Mouse (Mus musculus) kidney, embryonic 14.5 days (tissue): ENCODE results near the gene Efcab10. TPM values are rescaled to one million over a fixed set of nuclear protein-coding genes. Genes with fewer than 3 reads are reported as not detected.

Experiments used
- ATAC-seq: fragments of 200-750 bp; cut with Nextera tagmentation; 2 replicates; pipeline ENCODE4 v1.8.0; 2017; ENCODE audit warnings: moderate number of reproducible peaks, mild to moderate bottlenecking, moderate TSS enrichment, moderate library complexity; ENCODE audit not compliant: low FRiP score, low TSS enrichment
- H3K27ac ChIP-seq: fragments of 300-500 bp; sonication (generic); 2 replicates; pipeline ENCODE4 v1.5.1; 2014; ENCODE audit warnings: low read depth, mild to moderate bottlenecking, low read length, moderate library complexity, mixed read lengths
- H3K27me3 ChIP-seq: fragments of 300-500 bp; sonication (generic); 2 replicates; pipeline ENCODE4 v1.6.1; 2014; ENCODE audit warnings: mild to moderate bottlenecking, low read length; ENCODE audit not compliant: control insufficient read depth, insufficient read depth
- H3K36me3 ChIP-seq: fragments of 300-500 bp; sonication (generic); 2 replicates; pipeline ENCODE4 v1.6.1; 2014; ENCODE audit warnings: low read length, mixed read lengths; ENCODE audit not compliant: control insufficient read depth, insufficient read depth
- H3K4me1 ChIP-seq: fragments of 300-500 bp; sonication (generic); 2 replicates; pipeline ENCODE4 v1.6.1; 2014; ENCODE audit warnings: low read length, mixed read lengths; ENCODE audit not compliant: control insufficient read depth, insufficient read depth
- H3K4me2 ChIP-seq: fragments of 300-500 bp; sonication (generic); replicated peaks from 2 replicates; pipeline ENCODE4 v1.6.1; 2014; ENCODE audit warnings: low read depth, mild to moderate bottlenecking, low read length
- H3K4me3 ChIP-seq: fragments of 300-500 bp; sonication (generic); 2 replicates; pipeline ENCODE4 v1.5.1; 2014; ENCODE audit warnings: mild to moderate bottlenecking, low read length
- H3K9ac ChIP-seq: fragments of 300-500 bp; sonication (generic); 2 replicates; pipeline ENCODE4 v1.6.1; 2014; ENCODE audit warnings: low read depth, mild to moderate bottlenecking, low read length, moderate library complexity
- H3K9me3 ChIP-seq: fragments of 300-500 bp; sonication (generic); 2 replicates; pipeline ENCODE4 v1.6.1; 2016; ENCODE audit warnings: low read length; ENCODE audit not compliant: control insufficient read depth
- WGBS: fragments of 180-500 bp; shearing (Covaris S2); extraction: QIAGEN DNeasy Blood & Tissue Kit; methylation state at CpG from one replicate; pipeline ENCODE4 v1.1.7; 2014; 5-methylcytosine and 5-hydroxymethylcytosine counted together
- polyA plus RNA-seq: library from polyadenylated mRNA; unstranded; fragments of >200 nt; fragmentation: Nextera tagmentation; extraction: Ambion mirVana; gene quantifications from 2 replicates; pipeline ENCODE4 v1.2.1, GENCODE M21; 2014

Efcab10 gene
- 0.93 TPM in 1 of 2 replicates, not detected in the other for polyA plus RNA-seq

- WGBS: 8% methylated on average over 24 of the region's 24 CpGs
- peak within 1 kb of the TSS; percentile 42; the same call in 1 of the 2 replicates for H3K9ac ChIP-seq
- no peaks in the 10 kb centered on the region for H3K9me3 ChIP-seq
- peak within 1 kb of the TSS; percentile 60 for H3K4me2 ChIP-seq
- no peak within 1 kb of the TSS for H3K27ac ChIP-seq
- H3K27me3 ChIP-seq: no peaks in the 10 kb centered on the region
- 0 out of 2 replicates have a peak, but pooled peaks cover 3% of the 10 kb centered on the region for H3K4me1 ChIP-seq
- ATAC-seq: peak; percentile 71; the same call in 1 of the 2 replicates
- H3K36me3 ChIP-seq: no peaks in the 10 kb centered on the region
- H3K4me3 ChIP-seq: peak within 1 kb of the TSS; percentile 32
These were observed at the start of gene Efcab10 for GRCm38 (mm10) chr12:33394804-33395623. Efcab10 (plus strand) TSS chr12:33394854.

- peaks cover 15% of the 10 kb centered on the region for H3K4me1 ChIP-seq
- H3K27me3 ChIP-seq: no peaks in the 10 kb centered on the region
- H3K36me3 ChIP-seq: no peaks in the 10 kb centered on the region
- no peak overlapping the region for H3K27ac ChIP-seq
- 4% methylated on average over 25 of the region's 25 CpGs for WGBS
- H3K4me3 ChIP-seq: peak overlapping the region; percentile 9; the same call in 1 of the 2 replicates
- H3K9me3 ChIP-seq: no peaks in the 10 kb centered on the region
- H3K4me2 ChIP-seq: peak overlapping the region; percentile 48
- peak; percentile 30 for ATAC-seq
- H3K9ac ChIP-seq: peak overlapping the region; percentile 40; the same call in 1 of the 2 replicates
These were observed 49.5 kb upstream of the Efcab10 start for GRCm38 (mm10) chr12:33344970-33345772.

DNA sequence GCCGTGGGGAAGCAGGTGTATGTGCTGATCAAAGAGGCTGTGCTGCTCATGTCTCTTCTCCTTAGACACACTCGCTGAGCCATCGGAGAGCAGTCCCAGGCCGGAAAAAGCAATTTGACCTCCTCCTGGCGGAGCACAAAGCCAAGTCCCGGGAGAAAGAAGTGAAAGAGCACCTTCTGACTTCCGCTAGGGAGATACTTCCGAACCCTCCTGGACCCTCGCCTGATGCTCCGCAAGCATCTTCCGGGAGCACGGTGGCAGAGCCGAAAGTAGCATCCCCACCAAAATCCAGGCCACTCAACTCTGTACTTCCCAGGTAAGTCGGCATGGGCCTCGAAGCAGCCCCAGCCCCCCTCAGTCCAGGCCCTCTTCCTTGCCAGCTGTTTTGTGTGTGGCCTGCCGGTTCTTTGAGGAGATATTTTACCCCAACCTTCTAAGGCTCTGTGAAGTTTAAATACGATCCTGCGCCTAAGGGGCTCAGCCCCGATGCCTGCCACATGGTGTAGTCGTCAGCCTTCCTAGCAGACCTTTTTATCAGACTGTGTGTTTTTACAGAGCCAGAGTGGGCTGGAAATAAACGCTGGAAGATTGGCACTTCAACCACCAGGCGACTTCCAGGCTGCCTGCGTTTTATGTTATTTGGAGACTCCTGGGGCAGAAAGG is 48.8 kb upstream of the Efcab10 start:
- Histone ChIP-seq H3K36me3 (no peaks in the 10 kb centered on the region; the same call in 1 of the 2 replicates), H3K9ac (peak overlapping the region; percentile 40; the same call in 1 of the 2 replicates), H3K4me1 (peaks cover 15% of the 10 kb centered on the region), H3K4me3 (peak overlapping the region; percentile 9; the same call in 1 of the 2 replicates), H3K9me3 (no peaks in the 10 kb centered on the region), H3K27ac (no peak overlapping the region), H3K4me2 (peak overlapping the region; percentile 48), H3K27me3 (no peaks in the 10 kb centered on the region)
- WGBS: 20% methylated on average over 21 of the region's 23 CpGs
- 0 out of 2 replicates have a peak, but pooled peaks have one; percentile 26 for ATAC-seq

GRCm38 (mm10) chr12:33352671-33353070 is 42.0 kb upstream of the Efcab10 start:
- ATAC-seq: no peak
- H3K9ac ChIP-seq: no peak overlapping the region
- no peaks in the 10 kb centered on the region for H3K4me1 ChIP-seq
- WGBS: 62% methylated on average over 4 of the region's 4 CpGs
- H3K27me3 ChIP-seq: no peaks in the 10 kb centered on the region
- no peak overlapping the region for H3K4me3 ChIP-seq
- no peak overlapping the region for H3K4me2 ChIP-seq
- no peak overlapping the region for H3K27ac ChIP-seq
- H3K36me3 ChIP-seq: no peaks in the 10 kb centered on the region; the same call in 1 of the 2 replicates
- H3K9me3 ChIP-seq: no peaks in the 10 kb centered on the region

GRCm38 (mm10) chr12:33358345-33358744 is 36.3 kb upstream of the Efcab10 start:
- Histone ChIP-seq H3K36me3 (peaks cover 7% of the 10 kb centered on the region; the same call in 1 of the 2 replicates), H3K4me1 (no peaks in the 10 kb centered on the region), H3K9ac (no peak overlapping the region), H3K4me2 (no peak overlapping the region), H3K27me3 (no peaks in the 10 kb centered on the region), H3K9me3 (no peaks in the 10 kb centered on the region), H3K27ac (no peak overlapping the region), H3K4me3 (no peak overlapping the region)
- ATAC-seq: no peak
- WGBS: 74% methylated on average over 10 of the region's 10 CpGs

- no peak overlapping the region for H3K4me3 ChIP-seq
- H3K27ac ChIP-seq: no peak overlapping the region
- WGBS: 90% methylated on average over 7 of the region's 7 CpGs
- H3K27me3 ChIP-seq: no peaks in the 10 kb centered on the region
- H3K9me3 ChIP-seq: no peaks in the 10 kb centered on the region
- no peak for ATAC-seq
- H3K4me1 ChIP-seq: no peaks in the 10 kb centered on the region
- H3K4me2 ChIP-seq: no peak overlapping the region
- H3K9ac ChIP-seq: no peak overlapping the region
- peaks cover 7% of the 10 kb centered on the region; the same call in 1 of the 2 replicates for H3K36me3 ChIP-seq
These were observed 35.4 kb upstream of the Efcab10 start for GRCm38 (mm10) chr12:33359209-33359608.

DNA sequence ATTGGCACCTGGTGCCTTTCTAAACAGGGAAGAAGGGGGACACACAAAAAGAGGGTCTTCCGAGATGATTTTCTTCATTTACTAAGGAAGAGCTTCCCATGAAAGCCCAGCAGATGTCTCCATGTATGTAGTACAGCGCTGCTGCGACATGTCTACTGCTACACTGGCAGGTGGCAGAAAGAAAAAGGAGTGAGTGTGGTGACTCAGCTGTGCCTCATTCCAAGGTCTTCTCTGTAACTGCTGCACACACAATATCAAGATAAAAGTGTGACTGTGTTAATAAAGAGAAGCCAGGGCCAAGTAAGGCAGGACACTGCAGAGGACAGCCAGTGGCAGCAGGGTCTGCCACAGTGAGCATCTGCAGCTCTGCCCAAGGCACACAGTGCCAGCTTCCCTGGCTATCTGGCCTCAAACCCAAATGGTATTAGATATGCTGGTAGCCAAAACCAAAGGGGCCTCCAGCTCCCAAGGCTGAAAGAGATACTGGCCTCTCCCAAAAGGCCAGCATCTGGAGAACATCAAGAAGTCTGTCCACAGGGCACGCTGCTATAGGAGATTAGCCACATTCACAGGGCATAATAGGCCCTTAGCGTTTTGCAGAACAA is 34.7 kb upstream of the Efcab10 start:
- Histone ChIP-seq H3K36me3 (peaks cover 7% of the 10 kb centered on the region; the same call in 1 of the 2 replicates), H3K4me3 (no peak overlapping the region), H3K9me3 (no peaks in the 10 kb centered on the region), H3K4me2 (no peak overlapping the region), H3K27me3 (no peaks in the 10 kb centered on the region), H3K9ac (no peak overlapping the region), H3K27ac (no peak overlapping the region), H3K4me1 (no peaks in the 10 kb centered on the region)
- 91% methylated on average over 5 of the region's 5 CpGs for WGBS
- no peak for ATAC-seq

DNA sequence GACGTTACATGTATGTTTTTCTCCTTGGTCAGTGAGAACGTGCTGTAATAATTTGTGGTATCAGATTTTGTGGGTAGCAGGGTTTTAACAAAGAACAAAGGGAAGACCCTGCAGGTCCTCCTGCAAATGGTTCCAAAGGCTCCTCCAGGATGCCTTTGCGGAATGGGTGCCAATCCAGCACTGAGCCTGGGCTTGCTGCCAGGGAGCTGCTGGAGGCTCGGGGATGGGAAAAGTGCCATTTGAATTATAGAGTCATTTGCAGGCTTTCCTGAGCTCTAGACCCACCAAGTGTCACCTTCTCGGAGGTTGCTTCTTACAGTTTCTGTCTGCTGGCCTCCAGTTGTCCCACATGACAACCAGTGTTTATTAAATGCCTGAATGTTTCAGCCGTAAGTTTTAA is 33.9 kb upstream of the Efcab10 start:
- Histone ChIP-seq H3K27ac (no peak overlapping the region), H3K4me2 (no peak overlapping the region), H3K9ac (no peak overlapping the region), H3K9me3 (no peaks in the 10 kb centered on the region), H3K27me3 (no peaks in the 10 kb centered on the region), H3K4me3 (no peak overlapping the region), H3K36me3 (peaks cover 7% of the 10 kb centered on the region; the same call in 1 of the 2 replicates), H3K4me1 (no peaks in the 10 kb centered on the region)
- 68% methylated on average over 6 of the region's 6 CpGs for WGBS
- ATAC-seq: no peak
